Mouse (Mus musculus) heart, embryonic 15.5 days (tissue): Measurements from ENCODE around the gene Scarb1. TPM values are rescaled to one million over a fixed set of nuclear protein-coding genes. Genes with fewer than 3 reads are reported as not detected.

Source experiments
- ATAC-seq: fragments of 200-750 bp; cut with Nextera tagmentation; replicated peaks from 2 replicates; pipeline ENCODE4 v1.8.0; 2017; ENCODE audit warnings: low read depth, moderate TSS enrichment; ENCODE audit not compliant: insufficient number of reproducible peaks, insufficient read depth, low FRiP score
- H3K27ac ChIP-seq: fragments of 300-500 bp; sonication (generic); 2 replicates; pipeline ENCODE4 v1.5.1; 2015; ENCODE audit warnings: mild to moderate bottlenecking, inconsistent platforms
- H3K27me3 ChIP-seq: fragments of 300-500 bp; sonication (generic); 2 replicates; pipeline ENCODE4 v1.6.1; 2015; ENCODE audit warnings: inconsistent platforms
- H3K36me3 ChIP-seq: fragments of 300-500 bp; sonication (generic); 2 replicates; pipeline ENCODE4 v1.6.1; 2015; ENCODE audit warnings: mild to moderate bottlenecking, inconsistent platforms
- H3K4me1 ChIP-seq: fragments of 300-500 bp; sonication (generic); replicated peaks from 2 replicates; pipeline ENCODE4 v1.6.1; 2015; ENCODE audit warnings: inconsistent platforms
- H3K4me2 ChIP-seq: fragments of 300-500 bp; sonication (generic); 2 replicates; pipeline ENCODE4 v1.6.1; 2015; ENCODE audit warnings: inconsistent platforms, mild to moderate bottlenecking, moderate library complexity
- H3K4me3 ChIP-seq: fragments of 300-500 bp; sonication (generic); 2 replicates; pipeline ENCODE4 v1.5.1; 2015; ENCODE audit warnings: mild to moderate bottlenecking, inconsistent platforms
- H3K9ac ChIP-seq: fragments of 300-500 bp; sonication (generic); 2 replicates; pipeline ENCODE4 v1.6.1; 2015; ENCODE audit warnings: mild to moderate bottlenecking, inconsistent platforms
- H3K9me3 ChIP-seq: fragments of 300-500 bp; sonication (generic); replicated peaks from 2 replicates; pipeline ENCODE4 v1.6.1; 2016; ENCODE audit warnings: inconsistent platforms
- WGBS: fragments of 180-500 bp; shearing (Covaris S2); methylation state at CpG from one replicate; pipeline ENCODE4 v1.1.7; 2015; ENCODE audit warnings: mixed read lengths; 5-methylcytosine and 5-hydroxymethylcytosine counted together
- polyA plus RNA-seq: library from polyadenylated mRNA; unstranded; fragments of >200 nt; fragmentation: Nextera tagmentation; extraction: Ambion mirVana; gene quantifications from 2 replicates; pipeline ENCODE4 v1.2.1, GENCODE M21; 2015

Gene Scarb1
- polyA plus RNA-seq, 1 experiment from 2014 or later = 54.8 TPM

- Histone ChIP-seq H3K4me1 (peaks cover 26% of the 10 kb centered on the region), H3K4me2 (no peak overlapping the region), H3K36me3 (peaks cover 17% of the 10 kb centered on the region), H3K4me3 (no peak overlapping the region), H3K9me3 (no peaks in the 10 kb centered on the region), H3K27me3 (no peaks in the 10 kb centered on the region), H3K27ac (no peak overlapping the region), H3K9ac (no peak overlapping the region)
- no peak for ATAC-seq
- 67% methylated on average over 5 of the region's 5 CpGs for WGBS
Measured at GRCm38 (mm10) chr5:125381954-125382672, 41.2 kb upstream of the Scarb1 start.

- H3K27ac ChIP-seq = no peak overlapping the region
- no peaks in the 10 kb centered on the region for H3K36me3 ChIP-seq
- H3K4me1 ChIP-seq = peaks cover 6% of the 10 kb centered on the region; the same call in 1 of the 2 replicates
- ATAC-seq = no peak
- WGBS = 76% methylated on average over 5 of the region's 5 CpGs
- no peaks in the 10 kb centered on the region for H3K27me3 ChIP-seq
- H3K9me3 ChIP-seq = no peaks in the 10 kb centered on the region
- no peak overlapping the region for H3K9ac ChIP-seq
- H3K4me3 ChIP-seq = no peak overlapping the region
- no peak overlapping the region for H3K4me2 ChIP-seq
Measured at GRCm38 (mm10) chr5:125378919-125379318, 38.0 kb upstream of the Scarb1 start.

- ATAC-seq = no peak
- Histone ChIP-seq H3K27ac (no peak overlapping the region), H3K27me3 (no peaks in the 10 kb centered on the region), H3K36me3 (no peaks in the 10 kb centered on the region), H3K9ac (no peak overlapping the region), H3K4me1 (no peaks in the 10 kb centered on the region), H3K4me2 (no peak overlapping the region), H3K4me3 (no peak overlapping the region), H3K9me3 (no peaks in the 10 kb centered on the region)
- WGBS = 63% methylated on average over 7 of the region's 7 CpGs
Measured at GRCm38 (mm10) chr5:125377214-125377613, 36.3 kb upstream of the Scarb1 start.

- no peaks in the 10 kb centered on the region for H3K4me1 ChIP-seq
- no peak overlapping the region for H3K27ac ChIP-seq
- no peaks in the 10 kb centered on the region for H3K36me3 ChIP-seq
- H3K9me3 ChIP-seq = no peaks in the 10 kb centered on the region
- H3K4me2 ChIP-seq = no peak overlapping the region
- no peaks in the 10 kb centered on the region for H3K27me3 ChIP-seq
- H3K4me3 ChIP-seq = no peak overlapping the region
- H3K9ac ChIP-seq = no peak overlapping the region
- 77% methylated on average over 2 of the region's 2 CpGs for WGBS
- ATAC-seq = no peak
Measured at GRCm38 (mm10) chr5:125375871-125376270, 35.0 kb upstream of the Scarb1 start.

GRCm38 (mm10) chr5:125372027-125372426 lies 31.1 kb upstream of the Scarb1 start:
- no peaks in the 10 kb centered on the region for H3K36me3 ChIP-seq
- no peaks in the 10 kb centered on the region for H3K9me3 ChIP-seq
- no peaks in the 10 kb centered on the region for H3K4me1 ChIP-seq
- 53% methylated on average over 4 of the region's 4 CpGs for WGBS
- H3K27me3 ChIP-seq = no peaks in the 10 kb centered on the region
- no peak overlapping the region for H3K9ac ChIP-seq
- no peak overlapping the region for H3K4me3 ChIP-seq
- H3K4me2 ChIP-seq = no peak overlapping the region
- no peak overlapping the region for H3K27ac ChIP-seq
- no peak for ATAC-seq

- Histone ChIP-seq H3K27ac (no peak overlapping the region), H3K9ac (no peak overlapping the region), H3K4me2 (no peak overlapping the region), H3K27me3 (no peaks in the 10 kb centered on the region), H3K36me3 (no peaks in the 10 kb centered on the region), H3K4me1 (no peaks in the 10 kb centered on the region), H3K9me3 (no peaks in the 10 kb centered on the region), H3K4me3 (no peak overlapping the region)
- ATAC-seq = no peak
- 71% methylated on average over 7 of the region's 7 CpGs for WGBS
Measured at GRCm38 (mm10) chr5:125370950-125371693, 30.2 kb upstream of the Scarb1 start.

- H3K27me3 ChIP-seq = no peaks in the 10 kb centered on the region
- no peak overlapping the region for H3K9ac ChIP-seq
- 0 out of 2 replicates have a peak, but pooled peaks have one; percentile 21 for ATAC-seq
- H3K36me3 ChIP-seq = no peaks in the 10 kb centered on the region
- 3% methylated on average over 4 of the region's 4 CpGs for WGBS
- H3K4me1 ChIP-seq = peaks cover 6% of the 10 kb centered on the region
- H3K27ac ChIP-seq = no peak overlapping the region
- no peak overlapping the region for H3K4me2 ChIP-seq
- H3K9me3 ChIP-seq = no peaks in the 10 kb centered on the region
- no peak overlapping the region for H3K4me3 ChIP-seq
Measured at GRCm38 (mm10) chr5:125368568-125368967, 27.7 kb upstream of the Scarb1 start.

- Histone ChIP-seq H3K27me3 (no peaks in the 10 kb centered on the region), H3K4me2 (no peak overlapping the region), H3K4me1 (peaks cover 8% of the 10 kb centered on the region), H3K27ac (no peak overlapping the region), H3K36me3 (no peaks in the 10 kb centered on the region), H3K4me3 (no peak overlapping the region), H3K9me3 (no peaks in the 10 kb centered on the region), H3K9ac (no peak overlapping the region)
- ATAC-seq = no peak
- WGBS = 73% methylated on average over 5 of the region's 5 CpGs
Measured at GRCm38 (mm10) chr5:125368156-125368555, 27.3 kb upstream of the Scarb1 start.

GRCm38 (mm10) chr5:125364851-125365429 lies 24.0 kb upstream of the Scarb1 start:
- H3K27ac ChIP-seq = no peak overlapping the region
- no peak overlapping the region for H3K9ac ChIP-seq
- WGBS = 57% methylated on average over 4 of the region's 4 CpGs
- peaks cover 10% of the 10 kb centered on the region for H3K4me1 ChIP-seq
- H3K27me3 ChIP-seq = no peaks in the 10 kb centered on the region
- H3K4me3 ChIP-seq = no peak overlapping the region
- no peak overlapping the region for H3K4me2 ChIP-seq
- H3K36me3 ChIP-seq = no peaks in the 10 kb centered on the region
- no peaks in the 10 kb centered on the region for H3K9me3 ChIP-seq
- no peak for ATAC-seq

GRCm38 (mm10) chr5:125363894-125364293 lies 23.0 kb upstream of the Scarb1 start:
- H3K36me3 ChIP-seq = no peaks in the 10 kb centered on the region
- H3K27ac ChIP-seq = peak overlapping the region; percentile 48
- H3K9ac ChIP-seq = no peak overlapping the region
- WGBS = 20% methylated on average over 7 of the region's 7 CpGs
- no peak overlapping the region for H3K4me3 ChIP-seq
- H3K9me3 ChIP-seq = no peaks in the 10 kb centered on the region
- no peaks in the 10 kb centered on the region for H3K27me3 ChIP-seq
- ATAC-seq = peak; percentile 76
- H3K4me2 ChIP-seq = no peak overlapping the region
- H3K4me1 ChIP-seq = peaks cover 10% of the 10 kb centered on the region

- no peak for ATAC-seq
- H3K27me3 ChIP-seq = no peaks in the 10 kb centered on the region
- H3K27ac ChIP-seq = no peak overlapping the region
- no peak overlapping the region for H3K4me3 ChIP-seq
- H3K9ac ChIP-seq = no peak overlapping the region
- WGBS = 75% methylated on average over 16 of the region's 16 CpGs
- no peaks in the 10 kb centered on the region for H3K36me3 ChIP-seq
- no peak overlapping the region for H3K4me2 ChIP-seq
- no peaks in the 10 kb centered on the region for H3K9me3 ChIP-seq
- peaks cover 14% of the 10 kb centered on the region for H3K4me1 ChIP-seq
Measured at GRCm38 (mm10) chr5:125360981-125361510, 20.2 kb upstream of the Scarb1 start.
